Mouse (Mus musculus) megakaryocyte, embryonic 14.5 days (primary cell): ENCODE results near the gene Olfr157. TPM values are rescaled to one million over a fixed set of nuclear protein-coding genes. Genes with fewer than 3 reads are reported as not detected.
"Not testable (repeated sequence)": the region's sequence is repeated elsewhere in the genome, so short reads cannot be mapped to it uniquely, and the experiment has no call there.

ENCODE experiments used
- H3K27me3 ChIP-seq: replicated peaks from 2 replicates; pipeline ENCODE3; 2012; ENCODE audit warnings: inconsistent platforms
- H3K36me3 ChIP-seq: replicated peaks from 2 replicates; pipeline ENCODE3; 2012; ENCODE audit warnings: low read length, inconsistent platforms, mixed read lengths
- H3K4me1 ChIP-seq: 2 replicates; pipeline ENCODE4 v1.6.1; 2012; ENCODE audit warnings: inconsistent platforms
- H3K4me3 ChIP-seq: replicated peaks from 2 replicates; pipeline ENCODE3; 2012; ENCODE audit warnings: moderate library complexity, mild to moderate bottlenecking, inconsistent platforms
- H3K9me3 ChIP-seq: 2 replicates; pipeline ENCODE4 v1.6.1; 2012; ENCODE audit warnings: inconsistent platforms
- FLI1 ChIP-seq: IDR thresholded peaks from 2 replicates; pipeline ENCODE4 v1.6.1; 2012; ENCODE audit warnings: low read length, inconsistent platforms, mixed read lengths
- GATA1 ChIP-seq: IDR thresholded peaks from 3 replicates; pipeline ENCODE4 v1.6.1; 2012; ENCODE audit warnings: mixed read lengths, low read length, inconsistent platforms, borderline replicate concordance
- polyA plus RNA-seq: library from polyadenylated mRNA; stranded (reverse); fragments of >175 nt; gene quantifications from 2 replicates; pipeline ENCODE4 v1.2.3, GENCODE M21; 2012; ENCODE audit warnings: low replicate concordance; ENCODE audit not compliant: insufficient read depth

Gene Olfr157
- polyA plus RNA-seq, 1 experiment: 0.13 TPM

DNA sequence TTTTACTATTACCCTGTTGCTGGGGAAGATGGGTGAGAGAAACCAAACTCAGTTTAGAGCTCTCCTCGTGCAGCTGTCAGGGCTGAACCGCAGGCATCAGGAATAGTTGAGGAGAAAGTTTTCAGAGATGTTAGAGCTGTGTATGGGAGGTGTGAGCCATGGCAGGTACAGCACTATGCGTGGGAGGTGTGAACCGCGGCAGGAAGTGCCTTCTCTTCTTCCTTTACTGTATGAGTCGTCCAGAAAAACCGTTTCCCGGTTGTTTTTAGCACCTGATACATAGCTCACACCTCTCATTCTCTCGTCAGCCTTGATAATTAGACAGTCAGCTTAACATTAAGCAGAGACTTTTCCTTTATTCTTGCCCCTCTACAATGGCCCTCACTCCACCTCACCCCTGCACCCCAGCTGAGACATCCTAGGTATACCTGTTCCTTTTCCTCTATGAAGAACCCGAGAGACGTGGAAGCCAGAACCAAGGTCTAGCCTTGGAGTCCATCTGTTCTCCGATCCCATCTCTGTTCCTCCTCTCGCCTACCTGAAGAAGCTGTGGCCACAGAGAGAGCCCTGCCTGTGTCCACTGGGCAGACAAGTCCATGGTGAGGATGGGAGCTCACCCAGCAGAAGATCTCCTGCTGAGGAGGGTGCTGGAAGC lies 17.0 kb downstream of the Olfr157 start:
- H3K36me3 ChIP-seq: no peaks in the 10 kb centered on the region
- H3K4me1 ChIP-seq: no peaks in the 10 kb centered on the region
- peaks cover 13% of the 10 kb centered on the region for H3K27me3 ChIP-seq
- no peak overlapping the region for H3K4me3 ChIP-seq
- TF ChIP-seq FLI1 (no peak), GATA1 (no peak)
- no peaks in the 10 kb centered on the region for H3K9me3 ChIP-seq

DNA sequence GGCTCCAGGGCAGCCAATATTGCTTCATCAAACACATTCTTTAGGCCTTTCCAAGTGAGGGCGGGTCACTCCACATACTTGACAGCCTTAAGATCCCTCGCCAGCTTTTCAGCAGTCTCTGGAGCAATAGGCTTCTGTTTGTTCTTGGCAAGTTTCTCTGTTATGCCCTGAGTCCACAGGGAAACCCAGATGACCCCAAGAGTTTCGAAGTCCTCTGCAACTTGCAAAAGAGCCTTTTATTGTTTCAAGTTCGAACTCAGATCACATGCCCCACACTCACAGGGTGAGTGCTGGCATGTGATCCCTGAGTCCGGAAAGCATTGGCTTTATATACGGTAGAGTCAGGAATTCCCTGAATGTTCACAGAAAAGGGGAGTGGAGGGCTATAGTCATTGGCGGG lies 41.1 kb downstream of the Olfr157 start:
- TF ChIP-seq GATA1 (no peak), FLI1 (no peak)
- Histone ChIP-seq H3K36me3 (no peaks in the 10 kb centered on the region), H3K27me3 (no peaks in the 10 kb centered on the region), H3K4me3 (no peak overlapping the region), H3K4me1 (no peaks in the 10 kb centered on the region), H3K9me3 (peaks cover 13% of the 10 kb centered on the region)

DNA sequence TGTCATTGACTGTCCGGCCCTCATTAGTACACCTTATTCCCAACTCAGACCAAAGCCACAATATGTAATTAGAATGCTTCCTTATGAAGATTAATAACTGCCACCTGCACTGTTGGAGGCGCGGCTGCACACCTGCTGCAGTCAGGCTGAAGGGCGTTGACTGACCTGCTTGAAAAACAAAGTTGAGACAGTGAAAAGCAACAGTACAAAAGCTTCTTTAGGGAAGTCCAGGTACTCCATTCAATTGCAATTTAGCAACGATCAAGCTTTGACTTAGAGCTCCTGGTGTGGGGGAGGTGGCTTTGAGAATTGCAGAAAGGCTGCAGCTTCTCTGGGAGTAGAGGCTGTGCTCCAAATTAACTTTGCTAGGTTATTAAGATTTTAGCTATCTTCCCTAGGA lies 44.2 kb downstream of the Olfr157 start:
- not testable (repeated sequence) for H3K27me3 ChIP-seq, H3K4me3 ChIP-seq, H3K4me1 ChIP-seq, H3K36me3 ChIP-seq, H3K9me3 ChIP-seq

GRCm38 (mm10) chr4:43795296-43795695 lies 44.7 kb downstream of the Olfr157 start:
- no peak overlapping the region for H3K4me3 ChIP-seq
- no peaks in the 10 kb centered on the region for H3K27me3 ChIP-seq
- 0 out of 2 replicates have a peak, but pooled peaks cover 7% of the 10 kb centered on the region for H3K9me3 ChIP-seq
- no peaks in the 10 kb centered on the region for H3K4me1 ChIP-seq
- TF ChIP-seq FLI1 (no peak), GATA1 (no peak)
- no peaks in the 10 kb centered on the region for H3K36me3 ChIP-seq

Other genes starting within 250 kb of the Olfr157 start
- gene Npr2, start 208.3 kb downstream of the Olfr157 start, polyA plus RNA-seq: not detected in 2 replicates
- gene Spag8, start 186.6 kb downstream of the Olfr157 start, polyA plus RNA-seq: not detected in 2 replicates
- gene Hint2, start 183.7 kb downstream of the Olfr157 start, polyA plus RNA-seq: 8.0 and 30.1 TPM in 2 replicates
- 2.8 TPM in 1 of 2 replicates, not detected in the other for gene Tmem8b, start 171.2 kb downstream of the Olfr157 start, polyA plus RNA-seq
- 0.29 TPM in 1 of 2 replicates, not detected in the other for gene Fam221b, start 171.1 kb downstream of the Olfr157 start, polyA plus RNA-seq
- not detected in 2 replicates for gene Olfr70, start 139.4 kb downstream of the Olfr157 start, polyA plus RNA-seq
- gene Olfr71, start 129.9 kb downstream of the Olfr157 start, polyA plus RNA-seq: not detected in 2 replicates
- gene Hrct1, start 113.0 kb downstream of the Olfr157 start, polyA plus RNA-seq: 0.12 TPM in 1 of 2 replicates, not detected in the other
- not detected in 2 replicates for gene Spaar, start 110.2 kb downstream of the Olfr157 start, polyA plus RNA-seq
- not detected in 2 replicates for gene Olfr159, start 69.2 kb downstream of the Olfr157 start, polyA plus RNA-seq
- gene Olfr156, start 16.3 kb downstream of the Olfr157 start, polyA plus RNA-seq: not detected in 2 replicates
- gene Olfr155, start 11.4 kb upstream of the Olfr157 start, polyA plus RNA-seq: 0.08 TPM in 1 of 2 replicates, not detected in the other
- not detected in 2 replicates for gene Reck, start 35.3 kb upstream of the Olfr157 start, polyA plus RNA-seq
- 6.5 and 32.0 TPM in 2 replicates for gene Glipr2, start 117.2 kb upstream of the Olfr157 start, polyA plus RNA-seq
- not detected in 2 replicates for gene Ccin, start 143.3 kb upstream of the Olfr157 start, polyA plus RNA-seq
- 132 and 432 TPM in 2 replicates for gene Clta, start 164.3 kb upstream of the Olfr157 start, polyA plus RNA-seq
- gene Gne, start 244.0 kb upstream of the Olfr157 start, polyA plus RNA-seq: 31.0 and 61.1 TPM in 2 replicates